Mouse (Mus musculus) layer of hippocampus, adult 9-11 months (tissue): Measurements from ENCODE around the gene Mitf.
A peak's percentile ranks its signal among the peaks of the same experiment; 100 is the strongest.

Experiments
- DNase-seq: peaks from one replicate; pipeline ENCODE4 v3.0.0; 2022

Mitf gene

DNA sequence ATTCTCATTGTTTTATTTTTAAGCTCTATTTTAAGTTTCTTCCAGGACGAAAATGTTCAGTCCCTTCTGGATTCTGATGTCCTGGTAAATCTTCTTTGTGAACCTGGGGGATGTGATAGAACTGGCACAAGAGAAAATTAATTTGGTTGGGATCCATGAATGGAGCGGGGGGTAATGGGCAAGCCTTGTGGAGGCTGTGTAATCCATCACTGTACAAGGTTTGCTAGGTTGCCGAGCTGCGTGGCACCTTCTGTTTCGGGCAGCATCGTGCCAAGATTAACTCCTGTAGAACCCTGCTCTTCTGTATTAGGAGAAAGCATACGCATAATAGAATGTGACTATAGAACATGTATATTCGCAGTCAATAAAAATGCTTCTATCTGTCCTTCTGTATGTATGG lies 76.1 kb downstream of the Mitf start:
- no peak for DNase-seq

GRCm38 (mm10) chr6:97883496-97883895 lies 76.6 kb downstream of the Mitf start:
- peak; percentile 59 for DNase-seq

GRCm38 (mm10) chr6:97884971-97885370 lies 78.1 kb downstream of the Mitf start:
- no peak for DNase-seq

- DNase-seq, result no peak
Observed at GRCm38 (mm10) chr6:97885606-97886005, 78.8 kb downstream of the Mitf start.

- DNase-seq, result no peak
Observed at GRCm38 (mm10) chr6:97887893-97888292, 81.0 kb downstream of the Mitf start.

- no peak for DNase-seq
Observed at GRCm38 (mm10) chr6:97888596-97888995, 81.7 kb downstream of the Mitf start.

- no peak for DNase-seq
Observed at GRCm38 (mm10) chr6:97893546-97893945, 86.7 kb downstream of the Mitf start.

DNA sequence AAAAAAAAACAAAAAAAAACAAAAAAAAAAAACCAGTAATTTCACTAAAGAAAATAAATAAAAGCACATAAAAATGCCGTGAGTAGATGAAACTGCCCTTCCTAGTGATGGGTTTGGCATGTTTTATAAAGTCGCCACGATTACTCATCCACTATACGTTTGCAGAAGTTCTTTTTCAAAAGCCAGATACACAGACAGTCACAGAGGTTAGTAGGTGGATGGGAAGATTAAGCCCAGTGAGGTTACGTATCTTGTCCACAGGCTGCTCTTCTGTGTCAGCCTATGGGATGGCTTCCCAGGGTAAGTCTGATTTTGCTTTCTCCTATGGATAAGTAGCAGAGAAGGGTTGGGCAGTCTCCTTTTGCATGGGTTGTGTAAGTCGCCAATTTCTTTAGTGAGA lies 90.3 kb downstream of the Mitf start:
- DNase-seq, result no peak

GRCm38 (mm10) chr6:97898085-97898484 lies 91.2 kb downstream of the Mitf start:
- DNase-seq, result no peak

- no peak for DNase-seq
Observed at GRCm38 (mm10) chr6:97901561-97901960, 94.7 kb downstream of the Mitf start.

DNA sequence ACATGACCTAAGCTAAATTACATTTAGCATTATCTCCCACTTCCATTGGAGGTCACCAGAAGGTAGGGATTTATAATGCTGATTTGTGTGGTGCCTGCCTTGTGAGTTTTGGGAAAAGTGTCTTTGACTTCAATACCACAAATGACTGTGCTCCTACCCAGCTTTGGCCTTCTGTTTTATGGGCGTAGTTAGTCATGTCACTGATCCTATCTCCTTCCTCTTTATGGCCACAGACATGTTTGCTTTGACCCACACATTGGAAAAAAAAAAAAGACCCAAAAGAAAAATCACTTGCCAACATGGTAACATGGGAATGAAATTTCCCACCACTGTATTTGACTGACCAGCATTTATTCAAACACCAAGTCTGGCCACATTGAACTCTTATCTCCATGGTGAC lies 95.4 kb downstream of the Mitf start:
- no peak for DNase-seq

DNA sequence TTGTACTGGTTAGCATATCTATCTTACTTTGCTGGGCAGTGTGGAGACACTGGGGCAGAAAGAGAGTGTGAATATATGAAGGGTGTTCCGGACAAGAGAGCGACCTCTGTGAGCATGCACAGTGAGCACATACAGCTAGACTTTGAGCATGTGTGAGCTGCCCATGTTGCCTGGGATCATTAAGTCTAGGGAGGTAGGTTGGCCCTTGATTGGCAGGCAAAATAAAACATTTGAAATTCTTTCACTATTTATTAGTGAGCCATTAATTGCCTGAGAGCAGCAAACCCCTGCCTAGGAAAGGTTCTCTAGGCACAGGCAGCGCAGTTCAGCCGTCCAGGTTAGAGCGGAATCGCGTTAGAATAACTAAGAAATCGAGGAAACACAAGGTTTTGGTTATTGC lies 107.9 kb downstream of the Mitf start:
- no peak for DNase-seq

- no peak for DNase-seq
Observed at GRCm38 (mm10) chr6:97916386-97916903, 109.6 kb downstream of the Mitf start.

DNA sequence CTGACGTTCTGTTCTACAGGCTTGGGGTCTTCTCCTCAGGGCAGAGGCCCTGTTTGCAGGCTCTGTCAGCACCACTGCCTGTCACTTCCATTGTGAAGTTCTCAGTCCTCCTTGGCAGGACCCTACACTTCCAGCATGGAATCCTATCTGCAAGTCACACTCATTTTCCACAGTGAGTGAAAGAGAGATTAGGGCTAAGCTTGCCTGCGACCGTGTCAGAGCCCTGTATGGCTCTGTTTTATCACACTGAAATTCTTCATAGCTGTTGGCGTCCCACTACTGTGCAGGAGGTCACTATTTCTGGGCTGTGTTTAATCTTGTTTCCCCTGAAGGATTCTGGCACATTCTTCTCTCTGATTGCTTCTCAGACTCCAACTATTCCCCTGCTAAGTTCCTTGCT lies 111.2 kb downstream of the Mitf start:
- no peak for DNase-seq

- DNase-seq, result no peak
Observed at GRCm38 (mm10) chr6:97918481-97918880, 111.6 kb downstream of the Mitf start.

- no peak for DNase-seq
Observed at GRCm38 (mm10) chr6:97919287-97919686, 112.4 kb downstream of the Mitf start.

DNA sequence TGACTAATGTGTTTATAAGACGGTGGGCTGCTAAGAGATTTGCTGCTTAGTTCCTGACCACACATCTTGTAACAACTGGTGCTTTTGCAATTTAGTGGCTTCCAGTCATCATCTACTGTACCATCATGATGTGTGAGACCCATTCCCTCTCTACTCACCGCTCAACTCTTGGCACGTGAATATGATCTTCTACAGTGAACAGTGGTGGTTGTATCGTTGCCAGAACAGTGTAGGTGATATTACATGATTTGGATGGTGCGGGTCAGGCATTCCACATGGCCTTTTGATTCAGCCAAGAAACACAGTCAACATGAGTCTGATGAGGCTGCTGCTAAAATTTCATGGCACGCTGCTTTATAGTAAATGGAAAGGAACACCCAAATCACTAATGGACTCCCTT lies 114.7 kb downstream of the Mitf start:
- DNase-seq, result no peak

GRCm38 (mm10) chr6:97924221-97924620 lies 117.4 kb downstream of the Mitf start:
- no peak for DNase-seq

DNA sequence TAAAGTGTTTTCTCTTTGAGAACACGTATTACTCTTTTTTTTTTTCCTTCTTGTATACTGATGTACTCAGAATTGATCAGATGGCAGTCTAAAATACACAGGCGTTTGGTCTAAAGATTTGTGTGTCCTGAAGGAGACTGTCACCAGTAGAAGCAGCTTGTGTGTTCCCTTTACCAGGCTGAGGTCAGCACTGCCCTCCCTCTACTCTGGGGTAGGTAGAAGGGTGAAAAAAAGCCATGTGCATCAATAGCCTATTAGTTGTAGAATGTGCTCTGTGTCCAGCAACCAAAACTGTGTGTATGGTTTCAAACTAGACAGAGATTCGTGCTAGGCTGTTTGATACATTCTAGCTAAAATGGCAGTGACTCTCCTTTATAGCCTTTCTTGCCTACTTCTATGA lies 122.2 kb downstream of the Mitf start:
- no peak for DNase-seq

DNA sequence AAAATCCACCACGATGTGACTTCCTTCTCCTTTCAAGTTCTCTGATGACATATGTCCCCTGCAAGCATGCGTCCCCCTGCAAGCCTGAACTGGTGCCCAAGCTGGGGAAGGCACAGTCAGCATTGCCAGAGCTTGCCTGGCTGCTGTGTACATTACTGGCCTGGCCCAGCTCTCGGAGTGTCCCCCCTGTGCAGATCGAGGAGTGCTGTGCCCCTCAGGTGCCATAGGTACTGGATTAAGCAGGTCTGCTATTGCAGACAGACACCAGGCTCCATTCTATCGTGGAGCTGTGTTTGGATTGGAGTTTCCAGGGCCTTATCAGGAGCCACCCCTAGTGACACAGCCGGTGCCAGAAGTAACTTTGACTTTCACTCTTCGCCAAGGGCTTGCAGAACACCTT lies 122.6 kb downstream of the Mitf start:
- no peak for DNase-seq

- no peak for DNase-seq
Observed at GRCm38 (mm10) chr6:97937139-97937538, 130.3 kb downstream of the Mitf start.

DNA sequence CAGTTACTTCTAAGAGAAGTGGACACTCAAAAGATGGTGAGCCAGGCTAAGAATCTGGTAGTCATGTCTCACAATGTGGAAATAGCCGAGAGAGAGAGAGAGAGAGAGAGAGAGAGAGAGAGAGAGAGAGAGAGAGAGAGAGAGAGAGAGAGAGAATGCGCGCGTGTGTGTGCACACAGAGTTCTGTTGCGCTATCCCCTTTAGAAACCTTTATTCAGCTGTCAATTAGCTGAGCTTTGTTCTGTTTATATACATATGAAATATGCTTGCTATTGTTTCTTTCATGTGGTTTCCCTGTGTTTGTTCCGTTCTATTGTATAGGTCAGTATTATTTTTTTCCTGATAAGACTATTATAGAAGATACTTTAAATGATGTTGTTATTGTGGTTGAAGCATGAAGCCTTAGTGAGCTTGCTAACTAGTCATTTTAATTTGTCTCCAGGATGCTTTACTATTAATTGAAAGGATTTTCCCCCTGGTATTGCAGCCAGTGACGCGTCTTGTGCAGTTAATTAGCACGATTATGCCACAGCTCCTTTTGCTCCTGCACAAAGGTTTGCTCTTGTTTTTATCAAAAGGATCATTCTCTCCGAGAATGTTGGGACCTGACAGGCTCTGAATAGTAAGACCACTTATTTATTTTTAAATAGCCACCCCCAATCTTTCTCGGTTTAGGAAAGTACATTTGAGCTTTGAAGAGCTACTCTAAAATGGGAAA lies 131.2 kb downstream of the Mitf start:
- no peak for DNase-seq

DNA sequence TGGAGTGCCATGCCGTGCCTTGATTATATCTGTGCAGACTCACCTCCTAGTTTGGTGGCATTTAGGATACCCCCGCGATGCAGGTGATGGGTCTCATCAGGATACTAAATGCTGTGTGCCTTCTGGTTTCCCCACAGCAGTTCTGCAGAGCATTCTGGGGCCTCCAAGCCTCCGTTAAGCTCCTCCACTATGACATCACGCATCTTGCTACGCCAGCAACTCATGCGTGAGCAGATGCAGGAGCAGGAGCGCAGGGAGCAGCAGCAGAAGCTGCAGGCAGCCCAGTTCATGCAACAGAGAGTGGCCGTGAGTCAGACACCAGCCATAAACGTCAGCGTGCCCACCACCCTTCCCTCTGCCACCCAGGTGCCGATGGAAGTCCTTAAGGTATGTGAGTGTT lies 134.1 kb downstream of the Mitf start:
- DNase-seq, result no peak

- DNase-seq, result no peak
Observed at GRCm38 (mm10) chr6:97950033-97950881, 143.4 kb downstream of the Mitf start.
